Mouse (Mus musculus) cerebellum, postnatal 4 days (tissue): Measurements from ENCODE around the gene Pde4d.

ENCODE experiments used
- DNase-seq, 2 experiments: peaks; one replicate each; pipeline ENCODE4 v3.0.0; 2022; ENCODE audit warnings: low spot score in 2 of 2, mixed read lengths in 1 of 2

Gene Pde4d

GRCm38 (mm10) chr13:109655390-109655789 is 1205.6 kb downstream of the Pde4d start:
- no peak for DNase-seq

DNA sequence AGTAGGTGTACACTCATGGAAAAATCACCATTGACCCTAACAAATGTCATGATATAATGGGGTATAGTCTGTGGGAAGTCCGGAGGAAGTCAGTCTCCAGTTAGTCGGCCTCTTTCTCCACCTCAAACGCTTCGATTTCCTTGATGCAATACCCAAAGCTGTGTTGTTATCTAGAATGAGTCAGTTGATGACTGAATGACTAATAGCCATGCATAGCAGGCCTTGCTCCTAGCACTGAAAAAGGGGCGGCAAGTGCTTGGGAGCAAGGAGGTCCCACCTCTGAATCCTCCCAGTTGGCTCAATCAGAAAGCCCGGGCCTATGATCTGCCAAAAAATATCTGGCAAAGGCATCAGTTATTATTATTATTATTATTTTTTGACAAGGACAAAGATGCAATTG is 1209.4 kb downstream of the Pde4d start:
- no peak for DNase-seq

DNA sequence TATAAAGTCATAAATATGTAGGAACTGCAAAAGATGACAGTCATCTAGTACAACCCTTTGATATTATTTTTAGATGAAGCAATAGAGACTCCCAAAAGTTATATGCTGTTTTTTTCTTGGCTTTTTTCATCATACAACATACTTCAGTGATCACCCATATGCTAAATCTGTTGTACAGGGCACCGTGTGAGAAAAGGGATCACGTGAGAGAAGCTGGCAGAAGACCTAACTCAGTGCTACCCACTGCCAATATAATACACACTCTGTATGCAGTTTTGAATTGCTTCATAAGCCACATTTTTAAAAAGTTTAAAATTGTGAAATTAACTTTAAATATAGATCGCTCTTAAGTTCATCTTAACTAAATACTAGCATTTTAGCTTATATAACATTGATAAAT is 1211.6 kb downstream of the Pde4d start:
- no peak for DNase-seq

DNA sequence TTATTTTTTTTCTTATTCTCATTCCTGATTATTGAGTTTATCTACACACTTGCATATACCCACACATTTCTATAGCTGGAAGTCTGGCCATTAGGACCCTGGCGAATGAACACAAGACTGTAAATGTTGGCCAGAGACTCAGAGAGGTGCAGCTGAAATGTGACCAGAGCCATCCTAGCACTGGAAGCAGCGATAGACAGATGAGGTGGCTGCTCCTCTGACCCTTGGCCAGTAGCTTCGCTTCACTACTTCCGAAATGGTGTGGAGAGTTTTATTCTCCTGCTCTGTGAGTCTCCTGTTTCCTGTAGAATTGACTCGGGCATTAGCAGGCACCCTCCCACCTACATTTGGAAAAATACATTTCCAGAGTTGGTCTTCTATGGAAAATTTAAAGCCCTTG is 1212.4 kb downstream of the Pde4d start:
- DNase-seq = no peak

DNA sequence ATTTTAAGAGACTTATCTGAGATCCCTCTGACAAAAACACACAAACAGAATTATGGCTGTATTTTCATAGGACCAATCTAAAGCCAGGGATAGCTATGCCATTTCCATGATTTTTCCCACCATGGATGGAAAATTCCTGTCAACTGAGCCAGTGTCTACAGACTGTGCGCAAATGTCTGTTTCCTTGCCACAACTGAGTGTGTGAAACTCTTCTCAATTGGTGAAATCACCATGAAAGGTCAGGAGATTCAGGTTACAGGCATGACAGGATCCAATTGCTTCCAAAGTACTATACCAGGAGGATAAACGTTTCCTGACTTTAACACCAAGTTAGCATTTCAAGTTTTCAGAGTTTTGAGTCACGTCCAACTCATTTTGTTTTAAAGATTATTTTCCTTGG is 1213.0 kb downstream of the Pde4d start:
- no peak for DNase-seq

DNA sequence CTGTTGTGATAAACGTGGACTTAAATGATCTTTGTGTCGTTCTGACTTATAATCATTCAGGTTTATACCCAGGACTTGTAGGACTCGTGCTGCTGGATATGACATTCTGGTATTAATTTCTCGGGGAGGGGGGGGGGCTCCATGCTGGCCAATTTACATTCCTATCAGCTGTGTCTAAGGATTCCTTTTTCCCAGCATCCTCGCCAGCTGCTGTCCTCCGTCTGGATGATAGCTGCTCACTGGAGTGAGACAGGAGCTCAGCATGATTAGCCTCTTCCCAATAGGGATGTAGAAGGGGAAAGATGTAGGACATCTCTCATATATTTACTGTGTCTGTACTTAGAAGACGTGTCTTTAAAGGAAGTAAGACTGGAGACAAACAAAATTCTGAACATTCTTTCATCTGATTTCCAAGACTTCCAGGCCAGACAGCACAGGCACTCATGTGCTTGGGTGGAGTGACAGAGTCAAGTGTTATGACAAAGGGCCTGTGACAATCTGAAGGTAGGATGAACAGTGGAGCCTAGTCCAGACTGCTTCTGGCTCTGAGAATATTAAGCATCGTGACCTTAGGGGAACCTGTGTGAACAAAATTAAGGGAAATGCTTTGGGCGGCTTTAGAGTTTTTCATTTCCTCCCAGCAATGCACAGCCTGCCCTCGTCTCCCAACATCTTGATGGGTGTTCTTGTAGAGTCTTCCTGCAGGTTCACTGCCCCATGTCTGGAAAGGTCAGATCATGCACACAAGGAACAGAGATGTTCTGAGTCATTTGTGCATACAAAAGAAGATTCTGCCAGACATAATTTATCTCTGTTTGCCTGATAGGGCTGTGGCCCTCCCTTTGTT is 1215.4 kb downstream of the Pde4d start:
- no peak for DNase-seq

GRCm38 (mm10) chr13:109665803-109666403 is 1216.2 kb downstream of the Pde4d start:
- DNase-seq = no peak

GRCm38 (mm10) chr13:109669965-109670364 is 1220.2 kb downstream of the Pde4d start:
- no peak for DNase-seq

GRCm38 (mm10) chr13:109671589-109672347 is 1222.0 kb downstream of the Pde4d start:
- no peak for DNase-seq

- DNase-seq = no peak
These were observed 1227.3 kb downstream of the Pde4d start for GRCm38 (mm10) chr13:109677047-109677446.

DNA sequence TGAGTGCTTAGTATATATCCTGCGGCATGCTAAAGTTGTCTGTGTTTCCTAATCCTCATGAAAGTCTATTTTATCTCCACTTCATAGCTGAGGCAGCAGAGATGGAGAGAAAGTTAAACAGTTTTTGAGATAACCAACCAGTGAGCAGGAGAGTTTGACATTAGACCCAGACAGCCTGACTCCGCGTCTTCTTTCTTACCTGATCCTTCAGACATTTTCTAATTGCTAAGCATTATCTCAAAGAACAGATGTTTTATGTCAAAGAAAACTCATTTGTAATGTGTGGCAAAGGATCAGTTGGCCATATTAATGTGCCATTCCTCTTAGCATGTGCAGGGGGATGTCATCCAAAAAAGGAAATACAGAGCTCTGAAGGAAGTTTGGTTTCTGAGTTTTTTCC is 1227.9 kb downstream of the Pde4d start:
- no peak for DNase-seq

- no peak for DNase-seq
These were observed 1229.2 kb downstream of the Pde4d start for GRCm38 (mm10) chr13:109678991-109679390.

GRCm38 (mm10) chr13:109680229-109680628 is 1230.5 kb downstream of the Pde4d start:
- no peak for DNase-seq

GRCm38 (mm10) chr13:109681699-109682293 is 1232.0 kb downstream of the Pde4d start:
- no peak for DNase-seq

DNA sequence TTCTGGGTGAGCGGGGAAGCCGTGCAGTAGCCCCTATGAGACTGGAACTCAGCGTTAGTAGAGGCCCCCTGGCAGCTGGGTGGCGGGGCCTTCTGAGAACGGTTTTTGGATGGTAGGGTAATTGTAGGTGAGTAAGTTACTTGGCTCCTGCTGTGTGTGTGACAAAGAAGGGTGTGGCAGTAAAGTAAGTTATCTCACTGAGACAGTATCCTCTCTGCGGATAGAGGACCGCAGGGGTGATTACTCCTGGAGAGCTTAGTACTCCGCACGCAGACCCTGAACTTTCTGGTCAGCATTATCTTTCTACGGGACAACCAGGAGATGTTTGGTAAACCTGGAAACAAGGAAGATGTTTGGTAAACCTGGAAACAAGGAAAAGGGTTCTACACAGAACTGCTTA is 1233.3 kb downstream of the Pde4d start:
- DNase-seq = no peak

- no peak for DNase-seq
These were observed 1235.2 kb downstream of the Pde4d start for GRCm38 (mm10) chr13:109684985-109685295.

GRCm38 (mm10) chr13:109685296-109686115 is 1235.8 kb downstream of the Pde4d start:
- DNase-seq = peak in 1 of 2 experiments; percentile 6

- no peak for DNase-seq
These were observed 1236.5 kb downstream of the Pde4d start for GRCm38 (mm10) chr13:109686116-109686876.

GRCm38 (mm10) chr13:109686906-109687305 is 1237.2 kb downstream of the Pde4d start:
- no peak for DNase-seq

- no peak for DNase-seq
These were observed 1238.4 kb downstream of the Pde4d start for GRCm38 (mm10) chr13:109688195-109688594.

DNA sequence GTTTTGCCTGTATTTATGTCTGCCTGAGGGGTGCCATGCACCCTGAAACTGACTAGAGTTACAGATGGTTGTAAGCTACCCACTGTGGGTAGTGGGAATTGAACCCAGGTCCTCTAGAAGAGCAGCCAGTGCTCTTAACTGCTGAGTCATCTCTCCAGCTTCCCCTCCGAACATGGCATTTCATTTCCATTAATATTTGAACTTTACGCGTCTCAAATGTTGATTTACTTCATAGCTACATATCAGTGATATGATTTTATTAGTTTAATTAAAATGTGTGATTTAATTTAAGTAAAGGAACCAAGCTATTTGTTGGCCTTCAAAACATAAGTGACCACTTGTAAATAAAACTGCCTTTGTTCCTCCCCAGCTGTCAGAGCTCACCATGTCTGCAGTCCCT is 1239.4 kb downstream of the Pde4d start:
- no peak for DNase-seq
